Mouse (Mus musculus) induced T-regulatory cell, adult 2 months (primary cell): ENCODE results near the gene Fgfr2.

Experiments used
- DNase-seq: peaks from one replicate; pipeline ENCODE4 v3.0.0-alpha.2; 2012; ENCODE audit warnings: low read depth

Gene Fgfr2

GRCm38 (mm10) chr7:133123244-133123998 is at the start of gene Fgfr2:
Gene Fgfr2 (minus strand): TSS chr7:133123350.
- no peak for DNase-seq

- DNase-seq: no peak
Measured at GRCm38 (mm10) chr7:133171403-133172032, 48.4 kb upstream of the Fgfr2 start.

- DNase-seq: no peak
Measured at GRCm38 (mm10) chr7:133168928-133169327, 45.8 kb upstream of the Fgfr2 start.

- no peak for DNase-seq
Measured at GRCm38 (mm10) chr7:133167903-133168302, 44.8 kb upstream of the Fgfr2 start.

GRCm38 (mm10) chr7:133164770-133165169 is 41.6 kb upstream of the Fgfr2 start:
- DNase-seq: no peak

GRCm38 (mm10) chr7:133163011-133163410 is 39.9 kb upstream of the Fgfr2 start:
- no peak for DNase-seq

- no peak for DNase-seq
Measured at GRCm38 (mm10) chr7:133162131-133162530, 39.0 kb upstream of the Fgfr2 start.

GRCm38 (mm10) chr7:133161362-133162080 is 38.4 kb upstream of the Fgfr2 start:
- DNase-seq: no peak

GRCm38 (mm10) chr7:133159519-133159918 is 36.4 kb upstream of the Fgfr2 start:
- DNase-seq: peak; percentile 12

- no peak for DNase-seq
Measured at GRCm38 (mm10) chr7:133155621-133156020, 32.5 kb upstream of the Fgfr2 start.

GRCm38 (mm10) chr7:133154846-133155245 is 31.7 kb upstream of the Fgfr2 start:
- DNase-seq: no peak

GRCm38 (mm10) chr7:133139689-133140336 is 16.7 kb upstream of the Fgfr2 start:
- no peak for DNase-seq

- DNase-seq: peak; percentile 19
Measured at GRCm38 (mm10) chr7:133133552-133133951, 10.4 kb upstream of the Fgfr2 start.

GRCm38 (mm10) chr7:133132702-133133101 is 9.6 kb upstream of the Fgfr2 start:
- no peak for DNase-seq

- DNase-seq: no peak
Measured at GRCm38 (mm10) chr7:133124701-133125485, 1.7 kb upstream of the Fgfr2 start.

GRCm38 (mm10) chr7:133123999-133124700 is 1.0 kb upstream of the Fgfr2 start, which contains the start of gene Ctbp2:
Gene Ctbp2 (minus strand): TSS chr7:133124354.
- DNase-seq: peak; percentile 23

- no peak for DNase-seq
Measured at GRCm38 (mm10) chr7:133122379-133123243, 539 bp downstream of the Fgfr2 start.

GRCm38 (mm10) chr7:133121661-133122378 is 1.3 kb downstream of the Fgfr2 start:
- peak; percentile 11 for DNase-seq

GRCm38 (mm10) chr7:133121080-133121607 is 2.0 kb downstream of the Fgfr2 start:
- DNase-seq: no peak
